Mouse (Mus musculus) CH12F3 (cell line): ENCODE data around the gene Emp2.
"Not testable (repeated sequence)": the region's sequence is repeated elsewhere in the genome, so short reads cannot be mapped to it uniquely, and the experiment has no call there.

ENCODE experiments used
- in situ Hi-C: fragments of 300-500 bp; cut with MboI; formaldehyde crosslinking; loops from 2 replicates; pipeline ENCODE4 v1.14.3; 2020; ENCODE audit warnings: low sequenced_read_pairs

Emp2 gene

GRCm38 (mm10) chr16:10319914-10320569, 6.3 kb upstream of the Emp2 start:
- in situ Hi-C loops, result no loop called here

GRCm38 (mm10) chr16:10317197-10317544, 3.4 kb upstream of the Emp2 start:
- in situ Hi-C loops, result no loop called here

GRCm38 (mm10) chr16:10316493-10317196, 2.9 kb upstream of the Emp2 start:
- in situ Hi-C loops, result no loop called here

- in situ Hi-C loops, result no loop called here
Measured at GRCm38 (mm10) chr16:10313226-10313625, 542 bp downstream of the Emp2 start.

GRCm38 (mm10) chr16:10311989-10312388, 1.8 kb downstream of the Emp2 start:
- in situ Hi-C loops, result no loop called here

DNA sequence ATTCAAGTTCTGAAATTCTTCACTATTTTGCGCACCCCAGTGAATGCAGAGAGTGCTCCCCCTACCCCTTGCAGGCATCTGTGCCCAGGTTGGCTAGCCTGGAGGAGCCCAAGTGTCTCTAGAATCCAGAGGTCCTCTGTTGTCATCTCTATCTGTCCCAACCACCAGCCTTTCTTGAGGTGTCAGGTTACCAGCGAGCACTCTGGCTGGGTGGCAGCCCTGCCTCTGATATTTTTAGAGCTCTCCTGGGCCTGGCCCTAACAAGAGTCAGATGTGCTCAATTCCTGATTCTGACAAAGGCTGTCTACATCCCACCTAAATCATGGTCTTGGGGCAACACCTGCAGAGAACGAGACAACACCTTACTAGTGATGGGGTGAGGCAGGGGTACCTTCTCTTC, 2.7 kb downstream of the Emp2 start:
- in situ Hi-C loops, result no loop called here

- in situ Hi-C loops, result no loop called here
Measured at GRCm38 (mm10) chr16:10310507-10310906, 3.3 kb downstream of the Emp2 start.

DNA sequence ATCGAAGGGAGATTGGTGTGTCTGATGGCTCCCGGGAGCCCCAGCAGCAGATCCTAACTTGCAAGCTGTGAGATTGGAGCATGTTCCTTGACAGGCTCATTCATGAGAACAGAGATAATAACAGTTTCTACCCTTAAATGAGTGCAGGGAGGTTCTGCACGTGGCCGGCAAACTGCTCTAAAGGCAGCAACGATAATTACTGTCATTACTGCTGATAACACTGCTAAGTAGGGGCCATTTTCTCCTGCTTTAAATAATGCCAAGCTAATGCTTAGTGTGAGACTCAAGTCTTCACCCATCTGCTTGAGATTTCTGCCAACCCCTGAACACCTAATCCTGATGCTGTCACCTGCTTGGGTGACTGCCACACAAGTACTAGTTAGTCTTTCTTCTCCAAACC, 6.4 kb downstream of the Emp2 start:
- in situ Hi-C loops, result no loop called here

GRCm38 (mm10) chr16:10306101-10306500, 7.7 kb downstream of the Emp2 start:
- in situ Hi-C loops, result no loop called here

GRCm38 (mm10) chr16:10301337-10301736, 12.4 kb downstream of the Emp2 start:
- in situ Hi-C loops, result no loop called here

DNA sequence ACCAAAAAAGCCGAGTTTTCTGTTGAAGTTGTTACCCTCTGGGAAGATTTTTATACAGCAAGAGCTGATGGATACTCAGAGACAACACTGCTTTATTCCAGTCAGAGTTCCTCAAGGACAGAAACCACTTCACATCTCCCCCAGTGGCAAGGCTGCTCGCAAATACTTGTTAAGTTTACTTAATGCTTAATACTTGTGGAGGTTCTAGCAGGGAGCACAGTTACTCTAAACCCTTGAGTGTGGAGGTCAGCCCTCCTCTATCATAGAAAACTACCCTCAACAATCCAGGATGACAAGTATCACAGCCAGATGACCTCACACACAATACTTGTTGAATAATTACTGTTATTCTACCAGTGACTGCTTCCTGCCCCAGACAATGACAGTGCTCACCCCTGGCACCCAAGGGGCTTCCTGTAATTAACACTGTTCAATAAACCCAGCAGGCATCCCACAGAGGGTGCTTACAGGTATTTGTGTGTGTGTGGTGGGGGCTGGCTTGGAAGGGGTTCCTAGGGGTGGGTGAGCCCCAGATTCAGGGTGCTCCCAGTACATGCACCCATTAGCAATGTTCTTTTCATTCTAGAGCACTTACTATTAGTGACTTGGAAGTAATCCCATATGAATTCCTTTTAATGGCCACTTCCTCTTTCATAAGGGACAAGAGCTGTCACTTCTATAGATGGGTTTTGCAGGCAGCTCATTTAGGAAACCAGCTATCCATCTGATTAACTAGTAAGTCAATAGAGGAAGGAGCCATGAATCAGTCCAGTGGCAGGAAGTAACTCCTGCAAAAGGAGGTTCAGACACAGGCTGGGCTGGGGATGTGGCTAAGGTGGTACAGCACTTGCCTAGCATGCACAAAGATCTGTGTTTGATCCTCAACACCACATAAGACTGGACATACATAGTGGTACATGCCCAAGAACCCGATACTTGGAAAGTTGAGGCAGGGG, 13.3 kb downstream of the Emp2 start:
- in situ Hi-C loops, result no loop called here

DNA sequence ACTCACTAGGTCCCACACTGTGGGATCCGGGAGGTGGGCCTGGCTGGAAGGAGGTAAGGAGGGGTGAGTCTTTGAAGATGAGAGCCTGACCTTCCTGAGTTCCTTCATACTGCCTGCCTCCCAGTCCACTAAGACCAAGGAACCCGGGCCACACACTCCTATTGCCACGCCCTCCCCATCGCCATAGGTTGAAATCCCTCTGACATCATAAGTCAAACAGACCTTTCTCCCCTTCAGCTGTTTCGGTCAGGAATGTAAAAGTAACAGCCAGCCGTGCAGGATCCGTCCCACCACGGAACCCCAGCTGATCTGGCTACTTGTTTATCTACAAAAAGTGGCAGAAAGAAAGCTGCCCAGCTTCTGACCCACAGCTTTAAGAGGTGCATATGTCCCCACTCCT, 14.1 kb downstream of the Emp2 start:
- in situ Hi-C loops, result no loop called here

DNA sequence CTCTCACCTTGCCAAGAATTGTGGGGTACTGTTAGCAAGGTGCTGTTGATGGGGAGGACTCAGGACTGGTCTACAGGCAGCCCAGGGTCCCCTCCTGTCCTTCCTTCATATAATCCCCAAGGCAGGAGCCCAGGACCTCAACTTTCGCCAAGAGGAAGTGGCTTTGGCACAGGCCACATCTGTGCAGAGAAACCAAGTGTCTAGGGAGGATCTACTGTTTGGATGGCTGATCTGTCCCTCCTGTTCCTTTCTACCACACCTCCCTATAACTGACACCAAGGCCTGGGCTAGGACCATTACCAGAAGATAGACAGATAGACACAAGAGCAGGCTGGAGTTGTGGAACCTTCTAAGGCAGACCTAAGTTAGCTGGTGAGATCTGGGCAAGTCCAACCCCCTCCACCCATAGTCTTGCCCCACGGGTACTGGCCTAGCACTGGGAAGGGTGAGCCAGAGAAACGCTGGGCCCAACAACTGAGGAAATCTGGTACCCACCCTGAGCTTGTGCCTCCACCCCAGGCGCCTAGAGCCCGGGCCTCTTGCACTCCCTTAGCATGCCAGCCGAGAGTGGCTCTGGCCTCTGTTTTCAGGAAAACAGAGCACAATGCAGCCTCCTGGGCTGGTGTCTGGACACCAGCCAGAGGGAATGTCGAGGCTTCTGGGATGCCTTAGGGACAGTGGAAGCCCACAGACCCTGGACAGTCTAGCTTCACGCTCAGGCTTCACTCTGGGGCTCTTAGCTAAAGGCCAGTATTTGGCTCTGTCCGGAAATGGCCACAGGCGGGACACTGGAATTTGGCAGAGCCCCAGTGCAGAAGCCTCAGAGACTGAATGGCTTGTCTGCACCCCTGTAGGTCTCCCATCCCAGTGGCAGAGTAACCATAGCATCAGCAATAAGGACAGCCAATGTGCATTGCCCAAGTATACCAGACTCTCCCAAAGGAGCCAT, 15.8 kb downstream of the Emp2 start:
- in situ Hi-C loops, result no loop called here

- in situ Hi-C loops, result loop anchor here (10.0 kb wide), 2 partner anchors 107 to 237 kb away; partner anchors contain the start of gene Tekt5
Measured at GRCm38 (mm10) chr16:10288115-10288514, 25.7 kb downstream of the Emp2 start.

DNA sequence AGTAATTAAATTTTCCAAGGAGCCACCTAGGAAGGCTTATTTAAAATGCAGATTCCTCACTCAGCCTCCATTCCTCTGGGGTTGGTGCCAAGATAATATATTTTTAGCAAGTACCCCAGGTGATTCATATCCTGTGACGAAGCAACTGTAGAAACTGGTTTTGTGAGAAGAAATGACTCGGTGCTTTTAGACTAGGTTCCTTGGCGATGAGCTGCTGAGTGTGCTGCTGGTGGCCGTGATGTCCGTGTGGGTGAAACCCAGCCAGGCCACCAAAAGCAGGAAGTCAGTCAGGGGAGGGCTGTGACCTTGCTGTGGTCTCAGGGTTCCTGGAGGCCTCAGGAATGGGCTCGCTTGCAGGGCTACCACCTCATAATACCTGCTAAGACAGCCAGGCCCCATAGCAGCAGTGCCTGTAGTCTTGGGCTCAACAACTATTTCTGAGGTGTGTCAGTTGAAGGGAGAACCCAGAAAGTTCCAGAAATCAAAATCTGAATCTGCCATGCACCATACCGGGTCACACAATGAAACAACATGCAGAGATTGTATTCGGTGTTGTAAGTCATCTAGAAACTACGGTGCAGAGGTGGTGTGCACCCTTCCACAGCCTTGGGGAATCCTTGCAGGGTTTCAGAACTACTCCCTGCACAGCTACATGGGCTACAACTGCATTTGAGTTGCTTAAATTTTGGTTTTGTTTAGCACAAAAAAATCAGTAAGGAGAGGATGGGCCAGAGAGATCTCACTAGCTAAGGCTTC, 27.1 kb downstream of the Emp2 start:
- in situ Hi-C loops, result loop anchor here (10.0 kb wide), 2 partner anchors 108 to 238 kb away; partner anchors contain the start of gene Tekt5

- in situ Hi-C loops, result loop anchor here (10.0 kb wide), 2 partner anchors 113 to 243 kb away; partner anchors contain the start of gene Tekt5
Measured at GRCm38 (mm10) chr16:10281890-10282289, 31.9 kb downstream of the Emp2 start.

- in situ Hi-C loops, result loop anchor here (10.0 kb wide), 2 partner anchors 114 to 244 kb away; partner anchors contain the start of gene Tekt5
Measured at GRCm38 (mm10) chr16:10280286-10280951, 33.3 kb downstream of the Emp2 start.

DNA sequence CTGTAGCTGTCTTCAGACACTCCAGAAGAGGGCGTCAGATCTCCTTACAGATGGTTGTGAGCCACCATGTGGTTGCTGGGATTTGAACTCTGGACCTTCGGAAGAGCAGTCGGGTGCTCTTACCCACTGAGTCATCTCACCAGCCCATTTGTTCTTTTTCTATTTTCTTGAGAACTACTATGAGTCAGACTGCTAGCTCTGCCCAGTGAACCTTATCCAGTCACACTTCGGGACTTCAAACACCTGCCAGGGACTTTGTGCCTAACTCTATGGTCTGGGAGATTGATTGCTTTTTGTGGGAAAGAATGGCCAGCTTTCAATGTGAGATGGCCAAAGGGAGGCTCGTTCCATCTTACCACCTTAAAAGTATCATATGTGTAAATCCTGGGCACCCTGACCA, 37.0 kb downstream of the Emp2 start:
- in situ Hi-C loops, result not testable (repeated sequence)

GRCm38 (mm10) chr16:10274465-10274864, 39.3 kb downstream of the Emp2 start:
- in situ Hi-C loops, result no loop called here
